Mouse (Mus musculus): ENCODE results near the gene Ano1.

Gene Ano1

GRCm38 (mm10) chr7:144539146-144539545 lies 212.6 kb downstream of the Ano1 start:
- no peak for DNase-seq (ENCODE audit: extremely low read depth, low read depth)

Measured in MEL-GATA-1-ER (cell line).